Mouse (Mus musculus) left cerebral cortex, postnatal 25 days (tissue): ENCODE results near the gene Cd82. TPM values are rescaled to one million over a fixed set of nuclear protein-coding genes. Genes with fewer than 3 reads are reported as not detected.

Experiments used
- DNase-seq, 2 experiments: peaks; one replicate each; pipeline ENCODE4 v3.0.0; 2022; ENCODE audit warnings: low spot score in 2 of 2, mixed read lengths in 1 of 2
- intact Hi-C: fragments of 180-260 bp; cut with DNase I; formaldehyde crosslinking; loops from one replicate; pipeline ENCODE4 v1.15.1; 2025
- microRNA-seq, 2 experiments: library from miRNA; unstranded; fragments of <30 nt; microRNA quantifications; one replicate each; pipeline ENCODE4 v1.2.0; 2022
- total RNA-seq, 2 experiments: library from RNA; stranded (reverse); gene quantifications; 2 replicates each; pipeline ENCODE4 v1.2.3; 2021

Cd82 gene
- total RNA-seq, 2 experiments from 2014 or later, result 15.7 to 16.3 TPM

DNA sequence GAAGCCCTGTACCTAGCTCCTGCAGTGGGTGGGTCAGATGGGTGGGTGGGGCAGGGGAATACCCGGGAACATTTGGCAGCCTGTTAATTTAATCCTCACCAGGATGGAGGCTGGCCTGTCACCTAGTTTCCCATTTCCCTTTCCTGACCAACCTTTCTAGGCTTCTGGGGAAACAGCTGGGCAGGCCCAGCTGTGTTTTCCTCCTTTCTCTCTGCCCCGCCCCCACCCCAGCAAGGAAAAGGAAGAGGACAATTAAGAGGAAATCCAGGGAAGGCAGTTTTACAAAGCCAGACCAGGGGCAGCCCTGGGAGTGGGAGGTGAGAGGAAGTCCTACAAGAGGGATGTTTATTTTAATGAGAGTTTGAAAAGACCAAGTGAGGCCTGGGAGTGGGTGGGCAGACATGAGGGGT is 82.3 kb downstream of the Cd82 start:
- intact Hi-C loops, result no loop called here
- no peak for DNase-seq

DNA sequence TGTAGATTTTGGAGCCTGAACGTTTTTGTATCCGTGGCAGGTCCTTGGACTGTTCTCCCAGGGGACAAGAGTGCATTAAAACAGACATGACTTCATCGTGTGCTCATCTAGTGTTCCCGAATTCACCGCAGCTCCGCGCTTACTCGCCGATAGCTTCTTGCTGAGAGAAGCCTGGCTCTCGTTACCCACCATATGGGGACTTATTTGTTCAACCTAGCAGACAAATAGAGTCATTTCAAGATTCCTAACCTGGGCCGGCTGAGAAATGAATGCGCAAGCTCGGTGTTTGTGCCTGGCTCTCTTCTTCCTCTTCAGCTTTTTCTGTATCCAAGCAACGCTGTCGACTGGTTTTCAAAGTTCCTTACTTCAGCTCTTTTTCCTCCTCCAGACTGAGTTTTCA is 85.1 kb downstream of the Cd82 start:
- intact Hi-C loops, result no loop called here
- DNase-seq, result peak; percentile 40 to 49

DNA sequence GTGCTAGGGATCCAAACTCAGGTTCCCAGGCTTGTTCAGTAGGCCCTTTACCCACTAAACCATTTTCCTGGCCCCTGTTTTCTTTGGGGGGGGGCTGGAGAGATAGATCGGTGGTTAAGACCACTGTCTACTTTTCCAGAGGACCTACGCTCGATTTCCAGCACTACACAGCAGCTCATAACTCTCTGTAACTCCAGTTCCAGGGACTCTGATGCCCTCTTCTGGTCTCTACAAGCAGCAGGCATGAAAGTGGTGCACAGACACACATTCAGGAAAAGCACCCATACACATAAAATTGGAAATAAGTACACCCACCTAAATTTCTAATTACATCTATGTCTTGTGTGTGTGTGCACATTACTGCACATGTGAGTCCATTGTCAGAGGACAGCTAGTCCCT is 85.8 kb downstream of the Cd82 start:
- DNase-seq, result no peak
- intact Hi-C loops, result no loop called here

DNA sequence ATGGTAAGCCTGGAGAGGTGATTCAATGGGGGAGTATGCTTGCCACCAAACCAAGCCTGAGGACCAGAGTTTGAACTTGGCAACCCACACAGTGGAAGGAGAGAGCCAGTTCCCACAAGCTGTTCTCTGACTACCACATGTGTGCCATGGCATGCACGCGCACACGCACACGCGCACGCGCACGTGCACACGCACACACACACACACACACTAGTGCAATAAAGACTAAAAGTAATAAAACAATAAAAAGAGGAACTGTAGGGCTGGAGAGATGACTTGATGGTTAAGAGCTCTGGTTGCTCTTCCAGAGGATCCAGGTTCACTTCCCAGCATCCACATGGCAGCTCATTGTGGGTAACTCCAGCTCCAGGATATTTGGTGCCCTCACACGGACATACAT is 90.1 kb downstream of the Cd82 start:
- DNase-seq, result no peak
- intact Hi-C loops, result no loop called here

DNA sequence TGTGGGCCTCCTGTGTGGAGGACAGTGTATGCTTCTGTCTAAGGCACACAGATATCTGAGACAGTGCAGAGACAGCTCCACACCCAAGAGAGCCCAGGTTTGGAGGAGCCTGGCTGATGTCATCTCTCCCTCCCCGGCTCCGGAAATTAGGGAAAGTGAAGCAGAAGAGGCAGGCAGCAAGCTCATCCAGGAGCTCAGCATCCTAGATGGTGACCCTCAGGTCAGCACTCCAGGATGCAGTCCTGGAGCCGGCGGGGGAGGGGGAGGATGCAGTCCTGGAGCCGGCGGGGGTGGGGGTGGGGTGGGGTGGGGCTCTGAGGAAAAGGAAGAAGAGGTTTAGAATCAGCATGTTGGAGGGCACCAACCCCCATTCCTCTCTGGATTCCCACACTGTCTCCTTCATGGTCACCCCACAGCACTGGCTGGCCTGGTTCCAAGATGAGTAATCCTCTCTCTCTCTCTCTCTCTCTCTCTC is 90.8 kb downstream of the Cd82 start:
- peak in 1 of 2 experiments; percentile 6 for DNase-seq
- intact Hi-C loops, result no loop called here

Small RNAs within 50 kb of the gene (microRNA-seq; reads per million reads assigned to microRNA genes)
- 0 reads per million in 2 experiments for gene Mir7001

Other genes with a start within 250 kb of the Cd82 start
- 1 to 10 TPM; 1.9 to 2.2 TPM for gene Tspan18, start 128.6 kb downstream of the Cd82 start, total RNA-seq
- gene Gm10803, start 97.4 kb upstream of the Cd82 start, total RNA-seq, result not detected
- gene Alx4, start 179.2 kb upstream of the Cd82 start, total RNA-seq, result 1 to 10 TPM; 1.1 to 1.4 TPM